Mouse (Mus musculus): ENCODE measurements around the gene Myo9a. TPM values are rescaled to one million over a fixed set of nuclear protein-coding genes. Genes with fewer than 3 reads are reported as not detected.

The Myo9a gene
- polyA plus RNA-seq (2012; rRNA removed), result 2.5 and 2.6 TPM in 2 replicates
- polyA plus RNA-seq (2014; fragmentation: Nextera tagmentation; extraction: Ambion mirVana), result 3.5 and 3.6 TPM in 2 replicates

GRCm38 (mm10) chr9:59750267-59751065 lies at the start of gene Myo9a, which contains the start of gene Senp8:
Gene Myo9a (plus strand): TSS chr9:59750896.
Gene Senp8 (minus strand): TSS chr9:59750710.
- H3K4me1 ChIP-seq (replicated peaks; ENCODE audit: control insufficient read depth in 2 of 2, insufficient read depth in 2 of 2, low read length in 1 of 2), result peaks cover 12 to 16% of the 10 kb centered on the region in 2 experiments
- under 1% methylated on average over 59 of the region's 59 CpGs for WGBS (ENCODE audit: insufficient replicate concordance)
- H3K4me2 ChIP-seq (ENCODE audit: low read depth), result peak within 1 kb of the TSS; percentile 94
- H3K27me3 ChIP-seq (ENCODE audit: control insufficient read depth, insufficient read depth, low read length), result no peaks in the 10 kb centered on the region
- peak within 1 kb of the TSS; percentile 79 for H3K9ac ChIP-seq (replicated peaks)
- H3K4me3 ChIP-seq (ENCODE audit: insufficient read depth in 1 of 2, low read depth in 2 of 2, low read length in 2 of 2), result peak within 1 kb of the TSS; percentile 86 to 94
- H3K27ac ChIP-seq, result peak within 1 kb of the TSS; percentile 80
- ATAC-seq (ENCODE audit: insufficient read depth), result peak; percentile 90
- no peak for TF ChIP-seq EP300 (IDR thresholded peaks at IDR 0.05; ENCODE audit: low read depth)
- 0 out of 2 replicates have a peak, but pooled peaks have one; percentile 9 for TF ChIP-seq CTCF (IDR thresholded peaks at IDR 0.05; ENCODE audit: low read depth)
- H3K36me3 ChIP-seq (replicated peaks; ENCODE audit: control insufficient read depth, insufficient read depth, low read depth), result no peaks in the 10 kb centered on the region
- DNase-seq (ENCODE audit: low read depth in 3 of 3, low spot score in 3 of 3), result peak; percentile 95 to 97 (median 96)
- H3K9me3 ChIP-seq (ENCODE audit: control insufficient read depth, low read length), result no peaks in the 10 kb centered on the region

- Histone ChIP-seq H3K4me3 (ENCODE audit: insufficient read depth in 1 of 2, low read depth in 2 of 2, low read length in 2 of 2) (no peak overlapping the region), H3K9me3 (ENCODE audit: control insufficient read depth, low read length) (no peaks in the 10 kb centered on the region), H3K9ac (replicated peaks) (no peak overlapping the region), H3K36me3 (replicated peaks; ENCODE audit: control insufficient read depth, insufficient read depth, low read depth) (no peaks in the 10 kb centered on the region), H3K4me1 (replicated peaks; ENCODE audit: control insufficient read depth in 2 of 2, insufficient read depth in 2 of 2, low read length in 1 of 2) (no peaks in the 10 kb centered on the region), H3K4me2 (ENCODE audit: low read depth) (no peak overlapping the region), H3K27me3 (ENCODE audit: control insufficient read depth, insufficient read depth, low read length) (no peaks in the 10 kb centered on the region), H3K27ac (no peak overlapping the region)
- ATAC-seq (ENCODE audit: insufficient read depth) (no peak), DNase-seq (ENCODE audit: low read depth in 3 of 3, low spot score in 3 of 3) (no peak)
- TF ChIP-seq CTCF (IDR thresholded peaks at IDR 0.05; ENCODE audit: low read depth) (no peak), EP300 (IDR thresholded peaks at IDR 0.05; ENCODE audit: low read depth) (no peak)
- 73% methylated on average over 7 of the region's 7 CpGs for WGBS (ENCODE audit: insufficient replicate concordance)
Measured at GRCm38 (mm10) chr9:59701094-59701493, 49.6 kb upstream of the Myo9a start.

- Histone ChIP-seq H3K27me3 (ENCODE audit: control insufficient read depth, insufficient read depth, low read length) (no peaks in the 10 kb centered on the region), H3K36me3 (replicated peaks; ENCODE audit: control insufficient read depth, insufficient read depth, low read depth) (no peaks in the 10 kb centered on the region), H3K27ac (no peak overlapping the region), H3K9ac (replicated peaks) (no peak overlapping the region), H3K4me1 (replicated peaks; ENCODE audit: control insufficient read depth in 2 of 2, insufficient read depth in 2 of 2, low read length in 1 of 2) (no peaks in the 10 kb centered on the region), H3K4me3 (ENCODE audit: insufficient read depth in 1 of 2, low read depth in 2 of 2, low read length in 2 of 2) (no peak overlapping the region), H3K4me2 (ENCODE audit: low read depth) (no peak overlapping the region), H3K9me3 (ENCODE audit: control insufficient read depth, low read length) (no peaks in the 10 kb centered on the region)
- TF ChIP-seq CTCF (IDR thresholded peaks at IDR 0.05; ENCODE audit: low read depth), result no peak
- 56% methylated on average over 6 of the region's 6 CpGs for WGBS (ENCODE audit: insufficient replicate concordance)
- ATAC-seq (ENCODE audit: insufficient read depth), result no peak
- no peak for DNase-seq (ENCODE audit: low read depth in 3 of 3, low spot score in 3 of 3)
Measured at GRCm38 (mm10) chr9:59703099-59703498, 47.6 kb upstream of the Myo9a start.

GRCm38 (mm10) chr9:59706850-59707825 lies 43.6 kb upstream of the Myo9a start:
- Histone ChIP-seq H3K4me2 (ENCODE audit: low read depth) (no peak overlapping the region), H3K4me3 (ENCODE audit: insufficient read depth in 1 of 2, low read depth in 2 of 2, low read length in 2 of 2) (no peak overlapping the region), H3K4me1 (replicated peaks; ENCODE audit: control insufficient read depth in 2 of 2, insufficient read depth in 2 of 2, low read length in 1 of 2) (no peaks in the 10 kb centered on the region), H3K27me3 (ENCODE audit: control insufficient read depth, insufficient read depth, low read length) (no peaks in the 10 kb centered on the region), H3K9ac (replicated peaks) (no peak overlapping the region), H3K36me3 (replicated peaks; ENCODE audit: control insufficient read depth, insufficient read depth, low read depth) (no peaks in the 10 kb centered on the region), H3K27ac (no peak overlapping the region), H3K9me3 (ENCODE audit: control insufficient read depth, low read length) (no peaks in the 10 kb centered on the region)
- DNase-seq (ENCODE audit: low read depth in 3 of 3, low spot score in 3 of 3) (no peak), ATAC-seq (ENCODE audit: insufficient read depth) (no peak)
- TF ChIP-seq CTCF (IDR thresholded peaks at IDR 0.05; ENCODE audit: low read depth), result no peak
- TF ChIP-seq EP300 (IDR thresholded peaks at IDR 0.05; ENCODE audit: low read depth), result no peak
- 33% methylated on average over 10 of the region's 10 CpGs for WGBS (ENCODE audit: insufficient replicate concordance)

Data from liver, embryonic 14.5 days (tissue).